Mouse (Mus musculus): ENCODE results near the gene Fam129c.

DNA sequence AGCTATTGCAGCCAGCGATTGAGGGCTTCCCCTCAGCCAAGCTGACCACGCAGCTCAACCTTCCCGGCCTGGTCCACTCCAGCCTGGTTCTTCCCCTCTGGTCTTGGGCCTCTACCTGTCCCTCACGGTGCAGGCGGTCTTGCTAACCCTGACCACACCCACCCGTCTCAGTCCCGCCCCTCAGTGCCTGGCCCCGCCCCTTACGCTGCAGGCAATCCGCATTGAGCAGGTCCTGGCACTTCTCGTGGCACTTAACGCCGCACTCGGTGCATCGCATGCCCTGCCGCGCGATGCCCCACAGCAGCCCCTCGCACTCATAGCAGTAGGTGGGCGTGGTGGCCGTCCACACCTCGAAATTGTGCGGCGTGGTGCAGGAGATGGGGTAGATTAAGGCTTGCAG is 57.2 kb downstream of the Fam129c start:
- no peak for TF ChIP-seq POLR2A (IDR thresholded peaks at IDR 0.05; ENCODE audit: control insufficient read depth, low read depth, low read length)
- TF ChIP-seq CTCF (IDR thresholded peaks at IDR 0.05; ENCODE audit: control insufficient read depth, insufficient read depth, insufficient replicate concordance, low read depth, low read length), result no peak
